8 mouse cellular contexts compared by ENCODE assay signal in genomic region chr14:21989291-21989913, GRCm38 (mm10). TPM values are rescaled to one million over a fixed set of nuclear protein-coding genes. Genes with fewer than 3 reads are reported as not detected.
DNase-seq lines count a peak whose midpoint lies in the region; ATAC-seq lines count a peak whose summit lies in the region.

Gene Zfp503 (minus strand): TSS chr14:21989601.

- peak; percentile 6 for ATAC-seq in lung, embryonic 16.5 days (ENCODE audit: low read depth)
- no peak for ATAC-seq in granulocyte monocyte progenitor cell, adult 5-6 weeks (replicated peaks; ENCODE audit: poor library complexity, severe bottlenecking)

- H3K9ac ChIP-seq in lung, embryonic 16.5 days (ENCODE audit: low read length): peak within 1 kb of the TSS; percentile 78

- peak; percentile 96 for DNase-seq in heart, adult 11 months
- DNase-seq in heart, adult 8-10 months (ENCODE audit: low spot score): no peak
- DNase-seq in embryo, embryonic 11.5 days (ENCODE audit: low read depth, low spot score): peak; percentile 77
- peak; percentile 33 to 52 for DNase-seq in heart, adult 9 months (ENCODE audit: low spot score in 2 of 2)
- DNase-seq in kidney, adult 9 months: peak; percentile 91
- DNase-seq in retina, embryonic 14.5 days (ENCODE audit: low spot score): peak; percentile 60

- peak within 1 kb of the TSS; percentile 99 for H3K27ac ChIP-seq in lung, embryonic 16.5 days (ENCODE audit: low read length)

- H3K36me3 ChIP-seq in lung, embryonic 16.5 days (ENCODE audit: control insufficient read depth, insufficient read depth, low read length): peaks cover 11% of the 10 kb centered on the region; the same call in 1 of the 2 replicates

- H3K4me1 ChIP-seq in lung, embryonic 16.5 days (replicated peaks; ENCODE audit: control insufficient read depth, insufficient read depth, low read length): peaks cover 13% of the 10 kb centered on the region

- peak within 1 kb of the TSS; percentile 80 for H3K4me2 ChIP-seq in lung, embryonic 16.5 days (ENCODE audit: low read depth, low read length)

- H3K4me3 ChIP-seq in lung, embryonic 16.5 days (ENCODE audit: low read length): peak within 1 kb of the TSS; percentile 80

- H3K9me3 ChIP-seq in lung, embryonic 16.5 days (ENCODE audit: control insufficient read depth, low read length): no peaks in the 10 kb centered on the region

- under 1% methylated on average over 37 of the region's 37 CpGs for WGBS in lung, embryonic 16.5 days

- no peaks in the 10 kb centered on the region for H3K27me3 ChIP-seq in lung, embryonic 16.5 days (ENCODE audit: control insufficient read depth, insufficient read depth, low read depth, low read length)

RNA-seq across cellular contexts. Expression of gene Zfp503, which starts in this region (rescaled TPM):
- 1 to 10 TPM; 1.9 to 2.2 (median 2.2) TPM for total RNA-seq in heart, adult 8-10 months (2022)
- polyA plus RNA-seq in lung, embryonic 16.5 days (2015; fragmentation: Nextera tagmentation; extraction: Ambion mirVana): 14.2 and 17.1 TPM in 2 replicates
- total RNA-seq in granulocyte monocyte progenitor cell, adult 5-6 weeks (2014; fragmentation: Nextera tagmentation): not detected in 2 replicates
- 0.04 and 0.05 TPM in 2 replicates for total RNA-seq in granulocyte monocyte progenitor cell, adult 5-6 weeks (2017)
